In the genomic region with DNA sequence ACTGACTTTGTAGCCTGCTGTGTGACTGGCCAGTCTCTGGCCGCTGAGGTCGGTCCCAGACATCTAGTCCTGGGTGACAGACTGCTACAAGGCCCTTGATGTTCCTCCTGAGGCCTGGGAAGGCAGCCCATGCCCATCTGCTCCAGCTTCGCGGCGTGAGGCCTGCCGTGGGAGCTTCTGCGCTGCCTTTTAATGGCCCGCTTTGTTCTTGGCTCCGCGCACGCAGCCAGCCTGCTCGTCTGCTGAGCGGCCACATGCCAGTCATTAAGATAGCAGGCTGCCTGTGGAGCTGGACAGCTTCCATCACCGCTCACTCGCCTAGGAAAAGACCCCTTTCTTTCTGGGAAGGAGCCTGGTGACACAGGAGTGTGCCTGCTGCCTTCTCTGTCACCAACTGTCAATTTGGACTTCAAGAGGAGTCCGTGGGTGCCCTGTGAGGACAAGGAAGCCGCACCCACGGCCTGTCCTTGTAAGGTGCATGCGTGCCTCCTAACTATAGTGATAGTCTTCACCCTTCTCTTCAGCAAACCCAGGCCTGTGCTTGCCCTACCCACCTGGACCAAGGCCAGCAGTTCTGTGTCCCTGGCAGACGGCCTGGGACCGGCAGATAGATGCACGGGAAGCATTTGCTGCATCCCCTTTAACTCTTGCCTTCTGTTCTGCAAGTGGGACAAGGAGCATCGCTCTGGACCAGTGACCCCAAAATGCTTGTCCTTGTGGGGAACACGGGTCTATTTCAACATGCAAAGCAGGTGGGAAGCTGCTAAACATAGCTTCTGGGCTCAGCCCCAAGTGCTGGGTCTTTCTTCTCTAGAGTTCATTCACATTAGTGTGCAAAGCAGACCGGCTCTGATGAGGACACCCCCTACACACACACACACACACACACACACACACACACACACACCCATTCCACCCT, we compare ENCODE assay signal across 8 mouse cellular contexts.
DNase-seq lines count a peak whose midpoint lies in the region; ATAC-seq and TF ChIP-seq lines count a peak whose summit lies in the region.

No protein-coding gene starts in this region.

- intact Hi-C loops in gastrocnemius, adult 2 months (cut with DNase I), result no loop called here

- H3K4me1 ChIP-seq in hindbrain, embryonic 15.5 days (replicated peaks), result peaks cover 22% of the 10 kb centered on the region

- no peak for TF ChIP-seq CTCF in gastrocnemius, adult 2 months (IDR thresholded peaks at IDR 0.05)

- H3K4me3 ChIP-seq in gastrocnemius, adult 2 months, result no peak overlapping the region
- H3K4me3 ChIP-seq in hindbrain, embryonic 15.5 days, result no peak overlapping the region

- peak overlapping the region; percentile 16; the same call in 1 of the 2 replicates for H3K9ac ChIP-seq in hindbrain, embryonic 15.5 days

- peak overlapping the region; percentile 20; the same call in 1 of the 2 replicates for H3K4me2 ChIP-seq in hindbrain, embryonic 15.5 days

- peak; percentile 93 for ATAC-seq in hindbrain, embryonic 15.5 days (ENCODE audit: low FRiP score, low read depth)
- ATAC-seq in megakaryocyte-erythroid progenitor cell, adult 5-6 weeks (replicated peaks; ENCODE audit: low FRiP score, low TSS enrichment, poor library complexity, severe bottlenecking), result peak; percentile 74

- H3K36me3 ChIP-seq in hindbrain, embryonic 15.5 days, result no peaks in the 10 kb centered on the region

- H3K27ac ChIP-seq in gastrocnemius, adult 2 months, result peak overlapping the region; percentile 46
- peak overlapping the region; percentile 82 for H3K27ac ChIP-seq in hindbrain, embryonic 15.5 days (replicated peaks)

- whole genome bisulfite sequencing in hindbrain, embryonic 15.5 days, result 14% methylated on average over 25 of the region's 25 CpGs

- H3K27me3 ChIP-seq in hindbrain, embryonic 15.5 days, result no peaks in the 10 kb centered on the region

- DNase-seq in ZHBTc4 (ENCODE audit: low read depth, low spot score), result peak; percentile 67
- peak; percentile 84 to 86 for DNase-seq in cerebellum, postnatal 36 days
- peak; percentile 73 for DNase-seq in gastrocnemius, adult 2 months
- DNase-seq in left cerebral cortex, adult 18-20 months (ENCODE audit: low spot score in 2 of 2), result peak; percentile 46 to 54
- DNase-seq in right cerebral cortex, postnatal 36 days (ENCODE audit: low spot score in 2 of 2), result peak; percentile 33 to 43
- no peak for DNase-seq in thymus, postnatal 0 days (ENCODE audit: low spot score)

- H3K9me3 ChIP-seq in hindbrain, embryonic 15.5 days, result no peaks in the 10 kb centered on the region
